ENCODE assay signal across 8 mouse cellular contexts in the genomic region with DNA sequence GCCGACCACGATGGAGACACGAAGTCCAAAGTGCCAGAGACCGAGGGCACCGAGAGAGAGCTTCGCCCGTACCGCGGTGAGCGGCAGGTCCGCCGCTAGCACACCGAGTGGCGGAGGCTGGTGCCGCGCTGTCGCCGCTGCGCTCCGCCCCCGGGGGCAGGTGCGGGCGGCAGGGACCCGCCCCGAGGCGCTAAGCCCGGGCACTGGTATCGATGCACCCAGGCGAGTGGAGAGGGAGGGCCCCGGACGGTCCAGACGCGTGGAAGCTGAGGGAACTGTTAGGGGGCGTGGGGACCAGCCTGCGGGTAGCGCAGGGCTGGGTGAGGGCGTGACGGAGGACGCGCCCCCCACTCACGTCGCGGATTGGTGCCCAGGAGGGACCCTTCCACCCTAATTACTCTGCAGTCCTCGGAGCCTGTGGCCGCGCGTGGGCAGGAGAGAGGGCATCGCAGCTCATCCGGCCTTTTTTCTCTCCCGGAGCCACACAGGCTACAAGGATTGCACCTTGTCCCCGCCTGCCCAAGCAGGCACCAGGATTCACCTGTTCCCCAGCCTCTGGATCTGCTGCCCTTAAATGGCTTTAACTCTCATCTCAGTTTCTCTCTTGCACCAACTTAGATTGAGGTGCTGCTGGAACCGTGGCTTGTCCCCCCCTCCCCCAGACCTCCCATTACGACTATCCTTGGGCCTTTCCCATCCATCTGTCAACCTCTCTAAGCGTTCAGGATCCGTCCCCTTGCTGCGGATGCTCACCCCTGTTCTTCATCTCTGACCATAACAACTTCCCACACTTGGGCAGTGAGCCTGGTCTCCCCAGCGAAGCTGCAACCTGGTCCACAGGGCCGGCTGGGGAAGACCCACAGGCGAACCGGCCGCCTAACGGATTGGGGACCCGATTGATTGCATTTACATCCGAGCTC. TPM values are rescaled to one million over a fixed set of nuclear protein-coding genes. Genes with fewer than 3 reads are reported as not detected.
A peak's percentile ranks its signal among the peaks of the same experiment; 100 is the strongest.
DNase-seq lines count a peak whose midpoint lies in the region; ATAC-seq and TF ChIP-seq lines count a peak whose summit lies in the region.

No protein-coding gene starts in this region.

- H3K9ac ChIP-seq in forebrain, postnatal 0 days, result peak overlapping the region; percentile 51
- H3K9ac ChIP-seq in lung, embryonic 16.5 days (ENCODE audit: low read length), result peak overlapping the region; percentile 60; the same call in 1 of the 2 replicates

- DNase-seq in right cerebral cortex, postnatal 14 days, result peak; percentile 13
- DNase-seq in right cerebral cortex, postnatal 36 days (ENCODE audit: low spot score in 2 of 2), result no peak
- peak; percentile 80 to 87 for DNase-seq in cerebellum, adult 18-20 months
- peak; percentile 50 for DNase-seq in forebrain, postnatal 0 days
- peak; percentile 12 to 29 for DNase-seq in kidney, adult 8-10 months
- DNase-seq in retina, postnatal 1 day, result peak; percentile 75
- no peak for DNase-seq in frontal cortex, postnatal 14 days (ENCODE audit: low spot score in 2 of 2)

- peak; percentile 60 for ATAC-seq in forebrain, postnatal 0 days
- peak; percentile 64 for ATAC-seq in lung, embryonic 16.5 days (ENCODE audit: low read depth)

- no peak for TF ChIP-seq CTCF in forebrain, postnatal 0 days (IDR thresholded peaks at IDR 0.05; ENCODE audit: low read depth)

- peaks cover 11% of the 10 kb centered on the region for H3K27me3 ChIP-seq in forebrain, postnatal 0 days (ENCODE audit: insufficient read depth, low read length)
- peaks cover 49% of the 10 kb centered on the region for H3K27me3 ChIP-seq in lung, embryonic 16.5 days (ENCODE audit: control insufficient read depth, insufficient read depth, low read depth, low read length)

- WGBS in forebrain, postnatal 0 days, result 4% methylated on average over 47 of the region's 64 CpGs
- WGBS in lung, embryonic 16.5 days, result 3% methylated on average over 61 of the region's 64 CpGs

- H3K4me3 ChIP-seq in forebrain, postnatal 0 days (ENCODE audit: low read depth, low read length), result peak overlapping the region; percentile 47
- H3K4me3 ChIP-seq in lung, embryonic 16.5 days (ENCODE audit: low read length), result peak overlapping the region; percentile 59

- H3K36me3 ChIP-seq in forebrain, postnatal 0 days (ENCODE audit: insufficient read depth), result no peaks in the 10 kb centered on the region
- no peaks in the 10 kb centered on the region for H3K36me3 ChIP-seq in lung, embryonic 16.5 days (ENCODE audit: control insufficient read depth, insufficient read depth, low read length)

- peaks cover 14% of the 10 kb centered on the region; the same call in 1 of the 2 replicates for H3K4me1 ChIP-seq in forebrain, postnatal 0 days (ENCODE audit: insufficient read depth)
- H3K4me1 ChIP-seq in lung, embryonic 16.5 days (replicated peaks; ENCODE audit: control insufficient read depth, insufficient read depth, low read length), result peaks cover 8% of the 10 kb centered on the region

- no peaks in the 10 kb centered on the region for H3K9me3 ChIP-seq in forebrain, postnatal 0 days (ENCODE audit: low read length)
- no peaks in the 10 kb centered on the region for H3K9me3 ChIP-seq in lung, embryonic 16.5 days (ENCODE audit: control insufficient read depth, low read length)

- no peak overlapping the region for H3K27ac ChIP-seq in forebrain, postnatal 0 days (ENCODE audit: low read depth, low read length)
- H3K27ac ChIP-seq in lung, embryonic 16.5 days (ENCODE audit: low read length), result no peak overlapping the region

- H3K4me2 ChIP-seq in forebrain, postnatal 0 days (ENCODE audit: low read depth), result peak overlapping the region; percentile 84
- H3K4me2 ChIP-seq in lung, embryonic 16.5 days (ENCODE audit: low read depth, low read length), result peak overlapping the region; percentile 95

RNA-seq across cellular contexts. Expression of gene Tmem163, which starts 1.4 kb away (rescaled TPM):
- total RNA-seq in forebrain, postnatal 0 days (2014; rRNA removed), result 30.7 and 36.7 TPM in 2 replicates
- polyA plus RNA-seq in forebrain, postnatal 0 days (2015; fragmentation: Nextera tagmentation; extraction: Ambion mirVana), result 25.9 and 37.1 TPM in 2 replicates
- polyA plus RNA-seq in lung, embryonic 16.5 days (2015; fragmentation: Nextera tagmentation; extraction: Ambion mirVana), result 2.0 and 3.3 TPM in 2 replicates

RNA-seq across cellular contexts. Expression of gene Acmsd, which starts 51.3 kb away (rescaled TPM):
- not detected in 2 replicates for total RNA-seq in forebrain, postnatal 0 days (2014; rRNA removed)
- polyA plus RNA-seq in forebrain, postnatal 0 days (2015; fragmentation: Nextera tagmentation; extraction: Ambion mirVana), result 0.11 TPM in 1 of 2 replicates, not detected in the other
- 0.26 and 0.31 TPM in 2 replicates for polyA plus RNA-seq in lung, embryonic 16.5 days (2015; fragmentation: Nextera tagmentation; extraction: Ambion mirVana)

Comparison
In these comparisons a context has a peak if more than half of its experiments do, and no peak if none do; other contexts are left out.
1. DNase-seq: peak in right cerebral cortex, postnatal 14 days (single experiment), cerebellum, adult 18-20 months (2 of 2), forebrain, postnatal 0 days (single experiment), kidney, adult 8-10 months (2 of 2) and retina, postnatal 1 day (single experiment); none in right cerebral cortex, postnatal 36 days (0 of 2) and frontal cortex, postnatal 14 days (0 of 2).